15 mouse cellular contexts compared by ENCODE assay signal in the genomic region with DNA sequence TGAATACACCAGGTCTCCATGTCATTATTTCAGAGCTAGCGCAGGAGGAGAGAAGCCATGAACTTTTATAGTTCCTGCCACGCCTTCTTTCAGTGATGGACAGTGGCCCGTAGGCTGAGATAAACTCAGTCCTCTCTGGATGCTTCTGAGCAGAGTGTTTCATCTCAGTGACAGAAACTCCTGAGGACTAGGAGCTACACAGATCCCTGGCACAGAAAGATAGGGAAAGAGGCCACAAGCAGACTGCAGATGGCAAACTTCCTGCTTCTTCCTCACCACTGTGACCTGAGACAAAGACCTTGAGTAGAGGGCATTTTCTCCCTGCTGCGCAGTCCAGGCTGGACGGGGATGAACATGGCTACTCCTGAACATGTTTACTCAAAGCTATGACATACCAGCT. TPM values are rescaled to one million over a fixed set of nuclear protein-coding genes. Genes with fewer than 3 reads are reported as not detected.
DNase-seq lines count a peak whose midpoint lies in the region; ATAC-seq and TF ChIP-seq lines count a peak whose summit lies in the region.
"Had no signal": no experiment of that assay in that cellular context is flagged by ENCODE, and none has a peak within 500 bp of the region (broad histone marks: within the 10 kb centered on the region; RNA-seq: fewer than 3 reads in every experiment).

No protein-coding gene starts in this region.

- H3K36me3 ChIP-seq in hindbrain, embryonic 10.5 days = no peaks in the 10 kb centered on the region
- no peaks in the 10 kb centered on the region for H3K36me3 ChIP-seq in hindbrain, embryonic 16.5 days (ENCODE audit: control insufficient read depth, insufficient read depth, low read length)
- H3K36me3 ChIP-seq in G1E (replicated peaks) = no peaks in the 10 kb centered on the region
- no peaks in the 10 kb centered on the region for H3K36me3 ChIP-seq in heart, embryonic 16.5 days (ENCODE audit: control insufficient read depth, insufficient read depth)
- no peaks in the 10 kb centered on the region for H3K36me3 ChIP-seq in forebrain, embryonic 14.5 days (ENCODE audit: control insufficient read depth, insufficient read depth, low read length)
- H3K36me3 ChIP-seq: hindbrain, embryonic 13.5 days; liver, embryonic 13.5 days; midbrain, embryonic 15.5 days had no signal

- no peak for ATAC-seq in hindbrain, embryonic 16.5 days
- peak; percentile 22; the same call in 1 of the 2 replicates for ATAC-seq in G1E (ENCODE audit: extremely low read depth, insufficient number of reproducible peaks, low FRiP score, poor library complexity, severe bottlenecking)
- peak; percentile 18 for ATAC-seq in heart, embryonic 16.5 days (replicated peaks; ENCODE audit: extremely low read depth, insufficient read depth, low FRiP score)
- no peak for ATAC-seq in forebrain, embryonic 14.5 days
- ATAC-seq: intestine, postnatal 0 days; midbrain, embryonic 15.5 days had no signal

- H3K4me3 ChIP-seq in hindbrain, embryonic 10.5 days = no peak overlapping the region
- H3K4me3 ChIP-seq in hindbrain, embryonic 16.5 days (ENCODE audit: low read length) = no peak overlapping the region
- no peak overlapping the region for H3K4me3 ChIP-seq in G1E (ENCODE audit: low read depth, low read length)
- no peak overlapping the region for H3K4me3 ChIP-seq in heart, embryonic 16.5 days (ENCODE audit: low read length)
- H3K4me3 ChIP-seq in forebrain, embryonic 14.5 days (ENCODE audit: low read depth, low read length) = no peak overlapping the region
- H3K4me3 ChIP-seq: hindbrain, embryonic 13.5 days; liver, embryonic 13.5 days; midbrain, embryonic 15.5 days had no signal

- peak overlapping the region; percentile 53; the same call in 1 of the 2 replicates for H3K27ac ChIP-seq in hindbrain, embryonic 10.5 days
- no peak overlapping the region for H3K27ac ChIP-seq in hindbrain, embryonic 16.5 days (ENCODE audit: low read depth, low read length)
- H3K27ac ChIP-seq in heart, embryonic 16.5 days (ENCODE audit: low read length) = peak overlapping the region; percentile 92
- no peak overlapping the region for H3K27ac ChIP-seq in forebrain, embryonic 14.5 days (ENCODE audit: low read depth, low read length)
- H3K27ac ChIP-seq: hindbrain, embryonic 13.5 days; liver, embryonic 13.5 days; midbrain, embryonic 15.5 days had no signal

- 88% methylated on average over 5 of the region's 5 CpGs for WGBS in hindbrain, embryonic 10.5 days
- 95% methylated on average over 5 of the region's 5 CpGs for WGBS in hindbrain, embryonic 16.5 days
- 66% methylated on average over 5 of the region's 5 CpGs for WGBS in heart, embryonic 16.5 days
- WGBS in forebrain, embryonic 14.5 days = 94% methylated on average over 5 of the region's 5 CpGs

- DNase-seq in hindbrain, embryonic 10.5 days (ENCODE audit: low spot score) = no peak
- DNase-seq in G1E (ENCODE audit: low spot score) (no peak), MEL-GATA-1-ER (ENCODE audit: extremely low read depth, low read depth) (peak; percentile 51)
- no peak for DNase-seq in forebrain, embryonic 14.5 days (ENCODE audit: low spot score)
- no peak for DNase-seq in spleen, postnatal 36 days (ENCODE audit: low spot score in 2 of 2)
- DNase-seq: adrenal gland, postnatal 25 days; gastrocnemius, postnatal 36 days; left cerebral cortex, postnatal 4 days; liver, embryonic 13.5 days; lung, postnatal 14 days had no signal

- H3K27me3 ChIP-seq in hindbrain, embryonic 10.5 days (ENCODE audit: insufficient read depth, poor library complexity, severe bottlenecking) = no peaks in the 10 kb centered on the region
- no peaks in the 10 kb centered on the region for H3K27me3 ChIP-seq in hindbrain, embryonic 16.5 days (replicated peaks; ENCODE audit: control insufficient read depth, insufficient read depth, low read length)
- H3K27me3 ChIP-seq in G1E (ENCODE audit: insufficient read depth, low read length) = no peaks in the 10 kb centered on the region
- no peaks in the 10 kb centered on the region for H3K27me3 ChIP-seq in heart, embryonic 16.5 days (ENCODE audit: control insufficient read depth, insufficient read depth, low read length)
- H3K27me3 ChIP-seq in forebrain, embryonic 14.5 days (replicated peaks; ENCODE audit: control insufficient read depth, insufficient read depth, low read length) = no peaks in the 10 kb centered on the region
- H3K27me3 ChIP-seq: hindbrain, embryonic 13.5 days; liver, embryonic 13.5 days; midbrain, embryonic 15.5 days had no signal

- peaks cover 28% of the 10 kb centered on the region for H3K4me1 ChIP-seq in hindbrain, embryonic 10.5 days (replicated peaks)
- H3K4me1 ChIP-seq in hindbrain, embryonic 16.5 days (ENCODE audit: control insufficient read depth, insufficient read depth, low read depth, low read length) = peaks cover 21% of the 10 kb centered on the region
- H3K4me1 ChIP-seq in G1E (ENCODE audit: insufficient read depth, low read depth, low read length) = peaks cover 39% of the 10 kb centered on the region
- H3K4me1 ChIP-seq in heart, embryonic 16.5 days (ENCODE audit: control insufficient read depth, insufficient read depth, low read length) = peaks cover 31% of the 10 kb centered on the region
- peaks cover 15% of the 10 kb centered on the region for H3K4me1 ChIP-seq in forebrain, embryonic 14.5 days (ENCODE audit: control insufficient read depth, insufficient read depth, low read length)

- no peaks in the 10 kb centered on the region for H3K9me3 ChIP-seq in hindbrain, embryonic 10.5 days
- H3K9me3 ChIP-seq in hindbrain, embryonic 16.5 days (ENCODE audit: control insufficient read depth, low read length) = no peaks in the 10 kb centered on the region
- H3K9me3 ChIP-seq in G1E (replicated peaks) = no peaks in the 10 kb centered on the region
- no peaks in the 10 kb centered on the region for H3K9me3 ChIP-seq in heart, embryonic 16.5 days (replicated peaks; ENCODE audit: control insufficient read depth, low read length)
- no peaks in the 10 kb centered on the region for H3K9me3 ChIP-seq in forebrain, embryonic 14.5 days (replicated peaks; ENCODE audit: control insufficient read depth, low read length)
- H3K9me3 ChIP-seq: hindbrain, embryonic 13.5 days; liver, embryonic 13.5 days; midbrain, embryonic 15.5 days had no signal

- H3K9ac ChIP-seq in hindbrain, embryonic 16.5 days (ENCODE audit: low read depth, low read length) = no peak overlapping the region
- H3K9ac ChIP-seq in heart, embryonic 16.5 days (ENCODE audit: low read length) = no peak overlapping the region; the same call in 1 of the 2 replicates
- no peak overlapping the region for H3K9ac ChIP-seq in forebrain, embryonic 14.5 days (ENCODE audit: low read length)
- H3K9ac ChIP-seq: hindbrain, embryonic 13.5 days; liver, embryonic 13.5 days; midbrain, embryonic 15.5 days had no signal

- H3K4me2 ChIP-seq in hindbrain, embryonic 16.5 days (ENCODE audit: low read length) = no peak overlapping the region
- H3K4me2 ChIP-seq in heart, embryonic 16.5 days (ENCODE audit: low read depth, low read length) = no peak overlapping the region; the same call in 1 of the 2 replicates
- no peak overlapping the region for H3K4me2 ChIP-seq in forebrain, embryonic 14.5 days (ENCODE audit: low read length)
- H3K4me2 ChIP-seq: hindbrain, embryonic 13.5 days; liver, embryonic 13.5 days; midbrain, embryonic 15.5 days had no signal

- TF ChIP-seq CTCF in G1E (IDR thresholded peaks at IDR 0.05; ENCODE audit: low read depth, low read length) = no peak

RNA-seq across cellular contexts. Expression of a gene that starts 45.7 kb away (rescaled TPM):
- polyA plus RNA-seq in hindbrain, embryonic 10.5 days (2016; fragmentation: Nextera tagmentation; extraction: Ambion mirVana) = 75.7 and 248 TPM in 2 replicates
- 413 and 454 TPM in 2 replicates for polyA plus RNA-seq in hindbrain, embryonic 16.5 days (2015; fragmentation: Nextera tagmentation; extraction: Ambion mirVana)
- total RNA-seq in G1E (2014; fragmentation: Nextera tagmentation) (not detected in 2 replicates), G1E (2017) (0.11 and 0.12 TPM in 2 replicates)
- not detected in 2 replicates for polyA plus RNA-seq in G1E (2012)
- polyA plus RNA-seq in heart, embryonic 16.5 days (2015; fragmentation: Nextera tagmentation; extraction: Ambion mirVana) = 0.37 and 0.41 TPM in 2 replicates
- polyA plus RNA-seq in forebrain, embryonic 14.5 days (2014; fragmentation: Nextera tagmentation; extraction: Ambion mirVana) = 253 and 297 TPM in 2 replicates
- total RNA-seq: gastrocnemius, postnatal 36 days had no signal

RNA-seq across cellular contexts. Expression of a gene that starts 46.1 kb away (rescaled TPM):
- 65.1 and 69.6 TPM in 2 replicates for polyA plus RNA-seq in hindbrain, embryonic 10.5 days (2016; fragmentation: Nextera tagmentation; extraction: Ambion mirVana)
- polyA plus RNA-seq in hindbrain, embryonic 16.5 days (2015; fragmentation: Nextera tagmentation; extraction: Ambion mirVana) = 77.6 and 80.6 TPM in 2 replicates
- total RNA-seq in G1E (2014; fragmentation: Nextera tagmentation) (148 TPM in 2 replicates), G1E (2017) (136 and 158 TPM in 2 replicates)
- polyA plus RNA-seq in G1E (2012) = 7.2 and 17.0 TPM in 2 replicates
- polyA plus RNA-seq in heart, embryonic 16.5 days (2015; fragmentation: Nextera tagmentation; extraction: Ambion mirVana) = 136 and 142 TPM in 2 replicates
- 84.2 and 86.2 TPM in 2 replicates for polyA plus RNA-seq in forebrain, embryonic 14.5 days (2014; fragmentation: Nextera tagmentation; extraction: Ambion mirVana)

Comparison
In these comparisons a context has a peak if more than half of its experiments do, and no peak if none do; other contexts are left out.
1. H3K27ac ChIP-seq: peak in hindbrain, embryonic 10.5 days (single experiment) and heart, embryonic 16.5 days (single experiment); none in hindbrain, embryonic 16.5 days (single experiment) and forebrain, embryonic 14.5 days (single experiment).
2. ATAC-seq: peak in G1E (single experiment) and heart, embryonic 16.5 days (single experiment); none in hindbrain, embryonic 16.5 days (single experiment) and forebrain, embryonic 14.5 days (single experiment).
3. RNA of a gene that starts 45.7 kb away (polyA plus RNA-seq): 413 to 454 TPM in hindbrain, embryonic 16.5 days, 253 to 297 TPM in forebrain, embryonic 14.5 days and 75.7 to 248 TPM in hindbrain, embryonic 10.5 days; 0.37 to 0.41 TPM in heart, embryonic 16.5 days and not detected in G1E; every median in the first group is over 10 times any median in the second.